Mouse (Mus musculus) adrenal gland, postnatal 10 days (tissue): ENCODE results near the gene Oas1a. TPM values are rescaled to one million over a fixed set of nuclear protein-coding genes. Genes with fewer than 3 reads are reported as not detected.
"Not testable (repeated sequence)": the region's sequence is repeated elsewhere in the genome, so short reads cannot be mapped to it uniquely, and the experiment has no call there.

Experiments
- DNase-seq: peaks from one replicate; pipeline ENCODE4 v3.0.0; 2021; ENCODE audit warnings: mixed read lengths
- long read RNA-seq, 2 experiments: library from polyadenylated mRNA; stranded (forward); transcript quantifications; one replicate each; pipeline ENCODE4 v2.0.0; 2021
- total RNA-seq, 2 experiments: library from RNA; stranded (reverse); gene quantifications; 2 replicates each; pipeline ENCODE4 v1.2.3; 2021

Gene Oas1a
- under 1 TPM in 1 of 2 experiments, not detected in 1; 0.58 TPM for total RNA-seq
- long read RNA-seq, experiment 1, partial matches to known transcripts, result 0 of 1 reads
- long read RNA-seq, experiment 1, other reads (novel, unspliced or antisense), result 0 of 1 reads
- long read RNA-seq, experiment 2, result 0 reads

GRCm38 (mm10) chr5:120906791-120907733 is at the start of gene Oas1a:
TSS of gene Oas1a (minus strand) at chr5:120907521.
- DNase-seq, result not testable (repeated sequence)

GRCm38 (mm10) chr5:120953974-120954373 is 46.7 kb upstream of the Oas1a start:
- DNase-seq, result peak; percentile 56

GRCm38 (mm10) chr5:120952242-120952770 is 45.0 kb upstream of the Oas1a start:
- no peak for DNase-seq

GRCm38 (mm10) chr5:120942076-120942475 is 34.8 kb upstream of the Oas1a start:
- no peak for DNase-seq

DNA sequence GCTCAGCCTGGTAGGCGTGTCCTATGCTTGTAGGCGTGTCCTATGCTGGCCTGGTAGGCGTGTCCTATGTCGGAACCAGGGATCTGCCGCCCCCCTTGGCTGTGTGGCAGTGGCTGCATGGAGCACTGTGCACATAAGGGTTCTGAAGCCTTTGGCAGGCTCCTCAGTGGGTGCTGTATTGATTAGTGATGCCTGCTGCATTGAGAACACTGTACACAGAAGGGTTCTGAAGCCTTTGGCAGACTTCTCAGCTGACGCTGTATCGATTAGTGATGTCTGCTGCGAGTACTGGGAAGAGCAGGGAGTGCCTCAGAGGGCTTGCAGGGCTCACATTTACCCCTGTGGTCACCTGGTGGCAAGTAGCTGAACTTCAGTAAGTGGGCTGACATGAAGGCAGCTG is 31.3 kb upstream of the Oas1a start:
- no peak for DNase-seq

DNA sequence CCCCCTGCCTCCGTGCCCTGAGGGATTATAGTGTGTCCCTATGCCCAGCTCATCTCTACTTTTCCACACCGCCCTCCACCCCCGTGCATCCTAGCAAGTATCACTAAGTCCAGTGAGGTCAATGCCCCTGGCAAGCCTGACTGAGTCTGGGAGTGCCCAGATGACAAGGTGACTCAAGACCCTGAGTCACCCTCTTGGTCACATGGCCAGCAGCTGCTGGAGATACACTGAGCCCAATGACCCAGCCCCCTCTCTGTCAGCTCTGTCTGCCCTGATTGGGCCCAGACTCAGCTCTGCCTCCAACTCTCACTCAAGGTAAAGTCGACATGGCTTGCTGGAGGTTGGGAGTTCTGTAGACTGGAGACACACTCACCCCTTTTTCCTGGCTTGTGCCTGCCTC is 30.5 kb upstream of the Oas1a start:
- peak; percentile 40 for DNase-seq

DNA sequence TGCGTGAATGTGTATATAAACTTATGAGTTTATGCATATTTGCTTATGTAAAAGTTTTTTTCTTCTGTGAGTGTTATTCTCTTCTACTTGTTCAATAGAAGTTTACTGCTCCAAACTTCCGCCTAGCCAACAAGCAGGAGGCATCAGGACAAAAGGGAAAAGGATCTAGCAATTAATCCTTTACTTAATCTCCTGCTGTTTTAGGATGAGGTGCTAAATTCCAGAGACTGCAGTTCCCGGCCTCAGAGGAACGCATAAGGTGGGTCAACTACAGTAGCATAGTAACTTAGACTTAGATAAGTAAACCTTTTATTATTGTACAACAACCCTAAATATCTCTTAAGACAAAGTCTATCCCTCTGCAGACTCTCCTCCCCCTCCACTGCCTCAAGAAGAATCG is 26.6 kb upstream of the Oas1a start:
- DNase-seq, result no peak

- no peak for DNase-seq
Measured at GRCm38 (mm10) chr5:120927036-120927435, 19.7 kb upstream of the Oas1a start.

GRCm38 (mm10) chr5:120926311-120926710 is 19.0 kb upstream of the Oas1a start:
- DNase-seq, result not testable (repeated sequence)

GRCm38 (mm10) chr5:120924520-120924919 is 17.2 kb upstream of the Oas1a start:
- DNase-seq, result not testable (repeated sequence)

DNA sequence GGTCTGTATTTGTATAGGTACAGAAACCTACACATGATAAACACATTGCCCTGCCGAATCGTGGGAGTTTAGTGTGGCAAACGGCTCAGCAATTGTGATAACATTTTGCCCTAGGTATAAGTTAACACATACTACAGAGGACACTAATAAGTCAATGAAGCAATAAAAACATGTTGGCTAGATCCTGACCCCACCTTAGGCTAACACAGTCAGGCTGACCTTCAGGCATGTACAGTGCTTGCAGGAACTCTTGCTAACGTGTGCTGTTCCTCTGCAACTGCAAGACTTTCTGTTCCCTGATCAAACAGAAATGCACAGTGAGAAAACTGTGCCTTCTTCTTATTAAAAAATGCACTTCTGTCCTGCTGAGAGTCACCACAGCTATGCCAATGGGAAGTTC is 16.6 kb upstream of the Oas1a start:
- no peak for DNase-seq

- no peak for DNase-seq
Measured at GRCm38 (mm10) chr5:120920296-120920695, 13.0 kb upstream of the Oas1a start.

DNA sequence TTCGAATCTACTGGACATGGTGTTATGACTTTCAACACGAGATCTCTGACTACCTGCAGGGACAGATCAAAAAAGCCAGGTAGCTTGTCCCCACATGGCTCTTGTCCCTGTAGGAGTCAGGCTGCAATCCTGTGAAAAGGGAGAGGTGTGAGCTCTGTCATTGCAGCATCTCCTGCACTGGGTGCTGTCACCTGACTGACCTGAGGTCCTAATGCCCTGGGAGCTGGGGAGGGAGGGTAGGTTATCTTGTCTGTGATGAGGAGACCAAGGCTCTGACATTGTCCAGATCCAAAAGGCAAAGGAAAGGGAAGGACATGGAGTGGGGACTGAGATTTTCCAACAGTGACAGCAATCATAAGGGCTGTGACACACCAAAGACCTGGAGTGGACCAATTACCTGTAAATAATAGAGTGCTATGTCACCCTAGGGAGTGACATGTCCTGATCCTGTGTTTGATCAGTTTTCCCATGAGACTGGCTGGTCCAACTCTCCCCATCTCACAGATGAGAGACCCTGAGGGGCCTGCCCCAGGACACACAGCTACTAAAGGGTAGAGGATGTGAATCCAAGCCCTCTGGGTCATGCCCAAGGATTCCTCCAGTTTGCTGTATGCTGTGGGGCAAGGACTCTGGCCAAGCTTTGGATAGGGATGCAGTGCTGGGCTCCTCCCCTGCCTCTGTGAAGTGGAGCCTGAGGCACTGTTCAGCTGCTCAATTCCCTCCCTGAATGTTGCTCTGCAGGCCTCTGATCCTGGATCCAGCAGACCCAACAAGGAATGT is 12.0 kb upstream of the Oas1a start:
- DNase-seq, result not testable (repeated sequence)

DNA sequence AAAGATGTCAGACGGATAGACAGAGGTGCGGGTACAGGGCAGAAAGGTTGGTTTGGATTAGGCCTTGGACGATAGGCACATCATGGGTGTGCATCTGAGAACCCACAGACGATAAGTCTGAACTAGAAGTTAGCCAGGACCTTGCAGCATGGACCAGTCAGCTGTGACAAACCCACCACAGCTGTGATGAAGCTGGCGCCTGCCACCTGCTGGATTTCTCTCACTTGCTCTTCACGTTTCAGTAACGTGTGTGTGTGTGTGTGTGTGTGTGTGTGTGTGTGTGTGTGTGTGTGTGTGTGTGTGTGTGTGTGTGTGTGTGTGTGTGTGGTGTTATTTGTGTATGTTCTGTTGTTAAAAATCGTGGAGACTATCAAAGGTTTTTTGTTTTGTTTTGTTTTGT is 6.9 kb upstream of the Oas1a start, which contains the start of gene Oas1d:
Gene Oas1d (plus strand): TSS at position 333 of the 400 bp plus-strand sequence.
- DNase-seq, result not testable (repeated sequence)

DNA sequence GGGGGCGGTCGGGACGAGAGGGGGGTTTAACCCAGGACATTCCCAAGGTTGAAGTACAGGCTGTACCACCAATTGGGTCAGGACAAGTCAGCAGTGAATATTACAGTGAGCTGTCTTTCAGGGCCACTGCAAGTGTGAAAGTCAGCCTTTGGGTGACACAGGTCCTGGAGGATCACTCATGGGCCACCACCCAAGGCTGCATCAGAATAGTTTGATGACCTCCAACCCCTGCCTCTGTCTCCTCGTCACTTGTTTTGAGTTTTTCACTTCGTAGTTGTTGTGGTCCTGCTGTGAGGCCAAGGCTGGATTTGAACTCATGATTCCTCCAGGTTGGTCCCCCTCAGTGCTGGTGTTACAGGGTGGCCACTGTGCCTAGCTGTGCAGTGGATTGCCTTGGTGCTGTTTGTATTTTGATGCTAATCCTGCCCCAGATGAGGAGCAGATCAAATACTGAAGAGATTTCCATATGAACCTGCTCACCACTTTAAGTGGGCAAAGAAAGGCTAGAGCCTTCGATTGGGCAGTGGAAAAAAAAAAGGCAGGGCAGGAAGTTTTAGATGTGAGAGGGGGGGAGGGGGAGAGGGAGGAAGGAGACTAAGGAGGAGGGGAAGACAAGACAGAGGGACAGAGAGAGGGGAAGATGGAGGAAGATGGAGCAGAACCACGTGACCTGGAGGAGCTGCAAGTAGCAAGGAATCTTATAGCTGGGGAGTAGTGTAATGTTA is 1.0 kb upstream of the Oas1a start:
- no peak for DNase-seq

DNA sequence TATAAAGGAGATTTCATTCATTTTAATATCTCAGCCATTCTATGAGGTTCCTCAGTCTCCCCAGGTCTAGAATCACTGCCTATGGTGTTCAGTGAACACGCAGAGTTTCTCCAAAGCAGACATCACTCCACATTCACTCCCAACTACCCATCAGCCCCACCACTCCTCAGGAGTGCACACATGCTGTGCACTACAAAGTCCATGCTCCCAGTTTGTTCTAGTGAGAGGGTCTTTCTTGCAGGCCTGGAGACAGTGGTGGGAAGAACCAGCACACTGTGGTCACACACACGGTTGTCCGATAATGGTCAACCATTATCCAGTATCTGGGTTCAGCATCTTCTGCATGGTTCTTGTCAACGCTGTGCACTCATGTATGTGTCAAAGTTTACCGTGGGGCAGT is 5.3 kb downstream of the Oas1a start:
- DNase-seq, result no peak

DNA sequence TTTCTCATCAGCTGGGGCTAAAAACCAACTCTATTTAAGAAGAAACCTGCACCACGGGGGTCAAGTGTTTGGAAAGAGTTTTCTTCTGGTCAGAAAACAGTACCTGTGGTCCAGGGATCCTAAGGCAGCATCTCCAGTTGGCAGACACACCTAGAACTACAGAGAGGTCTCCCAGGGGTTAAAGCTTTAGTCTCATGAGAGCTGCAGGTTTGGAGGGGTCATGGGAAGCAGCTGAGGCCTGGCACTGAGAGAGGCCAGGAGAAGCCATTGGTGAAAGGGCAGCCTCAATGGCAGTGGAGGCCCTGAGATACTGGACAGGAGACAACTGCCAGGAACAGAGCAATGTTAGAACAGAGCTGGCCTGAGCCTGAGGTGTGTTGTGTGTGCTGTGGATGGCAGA is 6.7 kb downstream of the Oas1a start:
- no peak for DNase-seq

DNA sequence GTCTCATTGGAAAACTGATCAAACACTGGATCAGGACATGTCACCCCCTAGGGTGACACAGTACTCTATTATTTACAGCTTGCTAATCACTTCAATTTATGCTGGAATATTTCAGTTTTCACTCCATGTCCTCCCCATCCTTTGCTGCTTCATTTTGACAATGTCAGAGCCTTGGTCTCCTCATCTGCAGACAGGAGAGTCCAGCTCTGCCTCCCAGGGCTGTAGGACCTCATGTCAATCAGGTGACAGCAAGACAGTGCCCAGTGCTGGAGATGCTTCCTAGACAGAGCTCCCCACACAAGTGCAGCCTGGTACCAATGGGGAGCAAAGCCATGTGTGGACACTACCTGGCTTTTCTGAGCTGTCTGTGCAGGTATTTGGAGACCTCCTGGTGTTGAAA is 8.6 kb downstream of the Oas1a start:
- no peak for DNase-seq

DNA sequence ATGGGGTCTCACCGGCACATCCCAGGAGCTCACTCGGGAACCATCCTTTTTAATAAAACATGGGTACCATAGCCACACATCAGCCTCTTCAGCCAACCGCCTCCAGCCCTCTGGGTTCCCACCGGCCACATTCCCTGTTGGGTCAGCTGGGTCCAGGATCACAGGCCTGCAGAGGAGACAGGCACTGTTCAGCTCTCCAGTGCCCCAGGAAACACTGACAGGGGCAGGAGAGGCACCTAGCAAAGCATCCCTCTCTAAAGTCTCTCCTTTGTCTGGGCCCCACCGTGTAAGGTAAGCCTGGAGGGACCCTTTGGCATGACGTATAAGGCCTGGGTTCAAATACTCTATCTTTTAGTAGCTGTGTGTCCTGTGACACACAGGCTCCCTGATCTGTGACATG is 9.0 kb downstream of the Oas1a start:
- no peak for DNase-seq

DNA sequence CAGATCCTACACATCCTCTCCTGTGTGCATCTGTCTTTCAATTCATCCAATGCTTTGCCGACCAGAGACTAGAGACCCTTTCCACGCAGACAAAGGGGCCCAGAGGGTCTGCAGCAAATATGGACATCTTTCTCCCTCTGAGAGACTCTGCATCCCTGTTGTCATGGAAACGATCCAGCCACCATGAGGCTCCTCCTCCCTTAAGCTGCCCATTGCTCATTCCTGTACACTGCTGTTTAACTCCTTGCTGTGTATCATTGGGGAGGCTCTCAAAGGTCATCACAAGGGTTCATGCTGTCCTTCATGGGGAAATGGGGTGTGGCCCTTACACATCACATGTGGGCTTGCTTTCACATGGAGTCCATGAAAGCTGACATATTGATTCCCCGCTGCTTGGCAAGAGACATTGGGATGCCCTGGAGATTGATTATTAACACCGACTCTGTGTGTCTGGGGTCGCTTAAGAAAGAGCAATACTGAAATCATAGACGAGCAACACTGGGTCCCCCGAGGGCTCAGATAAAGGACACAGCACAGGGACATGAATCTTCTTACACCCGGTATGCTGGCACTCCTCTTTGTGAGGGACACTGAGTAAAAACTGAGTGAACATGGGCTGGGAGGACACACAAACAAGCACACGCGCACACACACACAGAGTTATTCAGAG is 12.0 kb downstream of the Oas1a start:
- no peak for DNase-seq

DNA sequence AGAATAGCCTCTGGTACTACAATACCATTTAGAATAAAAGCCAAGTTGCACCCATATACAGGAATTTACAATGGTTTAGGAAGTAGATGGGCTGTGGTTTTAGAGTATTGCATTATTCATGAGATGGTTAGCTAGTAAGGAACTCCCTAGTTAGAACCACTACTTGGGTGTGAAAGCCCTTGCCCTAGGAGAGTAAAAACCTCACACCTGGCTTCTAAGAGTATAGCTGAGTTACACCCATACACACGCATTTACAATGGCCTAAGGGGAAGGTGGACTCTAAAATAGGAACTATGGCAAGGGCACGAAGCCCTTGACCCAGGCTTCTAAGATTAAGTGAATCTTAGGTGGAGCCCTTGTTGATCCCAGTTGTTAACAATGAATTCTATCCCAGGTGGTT is 12.6 kb downstream of the Oas1a start:
- DNase-seq, result not testable (repeated sequence)
